Mouse (Mus musculus) spleen, adult 2 months (tissue): ENCODE data around the gene Kcnc3.

Experiments used
- CTCF ChIP-seq: fragments of 200-500 bp; IDR thresholded peaks from 2 replicates; pipeline ENCODE4 v1.5.1; 2011; ENCODE audit warnings: mild to moderate bottlenecking, inconsistent platforms; ENCODE audit not compliant: insufficient read depth, insufficient read length, insufficient replicate concordance; ENCODE audit errors: extremely low read depth
- POLR2A ChIP-seq: fragments of 200-500 bp; IDR thresholded peaks from 2 replicates; pipeline ENCODE4 v1.6.1; 2011; ENCODE audit warnings: low read depth, low read length, inconsistent platforms

DNA sequence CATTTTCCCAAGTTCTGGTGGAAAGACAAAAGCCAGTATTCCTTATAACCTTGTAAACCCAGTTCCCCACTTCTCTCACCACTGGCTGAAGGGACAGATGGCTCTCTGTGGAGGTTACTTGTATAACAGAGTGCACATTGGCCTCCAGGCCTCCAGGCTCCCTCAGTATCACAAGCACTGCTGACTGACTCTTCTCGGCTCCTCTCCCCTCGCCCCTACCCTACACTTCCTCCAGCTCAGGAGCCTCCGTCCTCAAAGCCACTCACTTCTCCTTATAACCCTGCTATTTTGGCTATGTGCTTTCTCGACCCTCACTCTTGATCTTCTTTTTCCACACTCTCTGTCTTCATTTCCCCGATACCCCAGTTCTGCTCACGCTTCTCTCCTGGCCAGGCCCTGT is 25.1 kb upstream of the Kcnc3 start:
- TF ChIP-seq CTCF (no peak), POLR2A (no peak)
